Mouse (Mus musculus) forebrain, embryonic 16.5 days (tissue): Measurements from ENCODE around the gene Cntnap1. TPM values are rescaled to one million over a fixed set of nuclear protein-coding genes. Genes with fewer than 3 reads are reported as not detected.
A peak's percentile ranks its signal among the peaks of the same experiment; 100 is the strongest.

Experiments
- ATAC-seq: fragments of 200-750 bp; cut with Nextera tagmentation; 2 replicates; pipeline ENCODE4 v1.8.0; 2017; ENCODE audit warnings: mild to moderate bottlenecking, moderate library complexity
- H3K27ac ChIP-seq: fragments of 300-500 bp; sonication (generic); 2 replicates; pipeline ENCODE4 v1.5.1; 2014; ENCODE audit warnings: low read length, control low read depth
- H3K27me3 ChIP-seq: fragments of 300-500 bp; sonication (generic); replicated peaks from 2 replicates; pipeline ENCODE4 v1.6.1; 2014; ENCODE audit warnings: low read length; ENCODE audit not compliant: control insufficient read depth, insufficient read depth
- H3K36me3 ChIP-seq: fragments of 300-500 bp; sonication (generic); 2 replicates; pipeline ENCODE4 v1.6.1; 2014; ENCODE audit not compliant: control insufficient read depth, insufficient read depth
- H3K4me1 ChIP-seq: fragments of 300-500 bp; sonication (generic); replicated peaks from 2 replicates; pipeline ENCODE4 v1.6.1; 2014; ENCODE audit warnings: low read length; ENCODE audit not compliant: control insufficient read depth, insufficient read depth
- H3K4me2 ChIP-seq: fragments of 300-500 bp; sonication (generic); 2 replicates; pipeline ENCODE4 v1.6.1; 2014; ENCODE audit warnings: mild to moderate bottlenecking, low read length, control low read depth
- H3K4me3 ChIP-seq: fragments of 300-500 bp; sonication (generic); replicated peaks from 2 replicates; pipeline ENCODE4 v1.5.1; 2014; ENCODE audit warnings: mild to moderate bottlenecking, low read length, control low read depth
- H3K9ac ChIP-seq: fragments of 300-500 bp; sonication (generic); replicated peaks from 2 replicates; pipeline ENCODE4 v1.6.1; 2014; ENCODE audit warnings: low read depth, low read length, control low read depth
- H3K9me3 ChIP-seq: fragments of 300-500 bp; sonication (generic); 2 replicates; pipeline ENCODE4 v1.6.1; 2016; ENCODE audit warnings: low read length; ENCODE audit not compliant: control insufficient read depth
- WGBS: fragments of 180-500 bp; shearing (Covaris S2); extraction: QIAGEN DNeasy Blood & Tissue Kit; methylation state at CpG from one replicate; pipeline ENCODE4 v1.1.7; 2014; 5-methylcytosine and 5-hydroxymethylcytosine counted together
- polyA plus RNA-seq: library from polyadenylated mRNA; unstranded; fragments of >200 nt; fragmentation: Nextera tagmentation; extraction: Ambion mirVana; gene quantifications from 2 replicates; pipeline ENCODE4 v1.2.1, GENCODE M21; 2015

Gene Cntnap1
- polyA plus RNA-seq, 1 experiment from 2014 or later, result 1.5 TPM

DNA sequence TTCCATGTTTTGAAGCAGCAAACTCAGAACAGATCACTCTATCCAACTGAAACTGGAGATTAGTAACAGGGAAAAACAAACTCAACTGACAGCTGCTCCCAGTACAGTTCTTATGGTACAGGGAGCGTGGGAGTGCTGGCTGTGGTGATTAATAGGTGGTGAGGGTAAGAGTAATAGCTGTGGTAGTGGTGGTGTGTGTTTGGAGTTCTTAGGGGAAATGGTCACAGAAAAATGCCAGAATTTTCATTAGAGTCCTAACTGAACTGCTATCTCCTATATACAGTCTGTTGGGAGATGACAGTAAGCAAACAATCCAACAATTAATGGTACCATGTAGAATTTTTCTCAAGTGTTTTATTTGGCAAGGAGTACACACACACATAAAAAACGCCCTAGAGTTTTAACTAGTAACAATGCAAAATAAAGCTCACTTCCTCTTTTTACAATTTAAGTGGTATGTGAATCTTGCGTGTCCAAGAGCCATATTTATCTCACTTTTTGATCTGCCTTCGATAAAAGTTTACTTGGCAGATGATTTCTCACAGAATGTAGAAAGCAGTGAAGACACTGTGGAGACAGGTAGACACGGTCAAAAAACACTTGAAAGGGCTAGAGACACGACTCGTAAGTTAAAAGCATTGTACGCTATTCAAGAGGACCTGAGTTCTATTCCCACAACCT is 51.1 kb downstream of the Cntnap1 start:
- Histone ChIP-seq H3K4me3 (no peak overlapping the region), H3K9ac (no peak overlapping the region), H3K4me1 (peaks cover 9% of the 10 kb centered on the region), H3K9me3 (no peaks in the 10 kb centered on the region), H3K4me2 (no peak overlapping the region), H3K27me3 (no peaks in the 10 kb centered on the region), H3K27ac (no peak overlapping the region), H3K36me3 (peaks cover 5% of the 10 kb centered on the region)
- no peak for ATAC-seq
- 90% methylated on average over 8 of the region's 8 CpGs for WGBS

DNA sequence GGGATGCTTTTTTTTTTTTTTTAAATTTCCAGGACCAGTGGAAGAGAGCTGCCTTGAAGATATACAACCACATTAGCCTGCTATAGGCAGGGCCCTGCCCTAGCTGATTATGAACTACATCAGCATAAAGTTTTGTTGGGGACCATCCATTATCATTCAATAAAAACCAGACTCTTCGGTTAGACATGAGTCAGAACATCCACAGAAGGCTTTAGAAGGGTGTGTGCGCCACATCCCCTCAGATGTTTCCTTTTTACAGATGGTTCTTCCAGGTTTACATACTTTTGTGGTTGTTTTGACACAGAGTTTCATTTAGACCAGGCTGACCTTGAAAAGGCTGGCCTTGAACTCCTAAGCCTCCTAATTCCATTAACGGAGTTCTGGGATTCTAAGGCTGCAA is 54.0 kb downstream of the Cntnap1 start:
- Histone ChIP-seq H3K27ac (no peak overlapping the region), H3K9ac (no peak overlapping the region), H3K9me3 (no peaks in the 10 kb centered on the region), H3K36me3 (no peaks in the 10 kb centered on the region), H3K4me3 (no peak overlapping the region), H3K4me1 (peaks cover 10% of the 10 kb centered on the region), H3K27me3 (no peaks in the 10 kb centered on the region), H3K4me2 (no peak overlapping the region)
- WGBS, result 94% methylated on average over 3 of the region's 3 CpGs
- no peak for ATAC-seq

DNA sequence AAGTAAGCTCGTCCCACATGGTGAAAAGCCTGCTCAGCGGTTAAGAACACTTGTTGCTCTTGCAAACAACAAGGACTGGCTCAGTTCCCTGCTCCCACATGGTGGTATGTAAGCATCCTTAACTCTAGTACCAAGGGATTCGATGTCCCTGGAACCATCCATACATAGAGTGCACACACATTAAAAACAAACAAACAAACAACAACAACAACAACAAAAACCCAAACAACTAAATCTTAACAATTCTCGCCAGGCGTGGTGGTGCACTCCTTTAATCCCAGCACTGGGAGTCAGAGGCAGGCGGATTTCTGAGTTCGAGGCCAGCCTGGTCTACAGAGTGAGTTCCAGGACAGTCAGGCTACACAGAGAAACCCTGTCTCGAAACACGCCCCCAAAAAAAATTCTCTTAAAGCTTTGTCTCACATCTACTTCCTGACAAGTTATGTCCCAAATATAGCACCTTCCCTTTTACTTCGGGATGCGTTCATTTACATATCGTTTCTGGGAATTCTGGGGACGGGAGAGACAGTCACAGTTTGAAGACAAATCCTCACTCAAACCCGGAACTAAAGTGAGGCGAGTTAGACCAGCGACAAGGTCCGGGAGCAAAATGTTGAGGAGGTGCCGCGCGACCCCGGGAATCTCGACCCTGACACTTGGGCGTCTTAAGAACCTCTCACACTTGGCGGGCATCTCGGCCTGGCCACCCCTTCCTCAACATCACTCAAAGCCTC is 55.2 kb downstream of the Cntnap1 start:
- Histone ChIP-seq H3K36me3 (no peaks in the 10 kb centered on the region), H3K4me1 (peaks cover 21% of the 10 kb centered on the region), H3K9me3 (no peaks in the 10 kb centered on the region), H3K9ac (peak overlapping the region; percentile 87), H3K27me3 (no peaks in the 10 kb centered on the region), H3K4me2 (peak overlapping the region; percentile 92), H3K27ac (no peak overlapping the region; the same call in 1 of the 2 replicates), H3K4me3 (peak overlapping the region; percentile 88)
- WGBS, result 18% methylated on average over 25 of the region's 25 CpGs
- no peak; the same call in 1 of the 2 replicates for ATAC-seq

DNA sequence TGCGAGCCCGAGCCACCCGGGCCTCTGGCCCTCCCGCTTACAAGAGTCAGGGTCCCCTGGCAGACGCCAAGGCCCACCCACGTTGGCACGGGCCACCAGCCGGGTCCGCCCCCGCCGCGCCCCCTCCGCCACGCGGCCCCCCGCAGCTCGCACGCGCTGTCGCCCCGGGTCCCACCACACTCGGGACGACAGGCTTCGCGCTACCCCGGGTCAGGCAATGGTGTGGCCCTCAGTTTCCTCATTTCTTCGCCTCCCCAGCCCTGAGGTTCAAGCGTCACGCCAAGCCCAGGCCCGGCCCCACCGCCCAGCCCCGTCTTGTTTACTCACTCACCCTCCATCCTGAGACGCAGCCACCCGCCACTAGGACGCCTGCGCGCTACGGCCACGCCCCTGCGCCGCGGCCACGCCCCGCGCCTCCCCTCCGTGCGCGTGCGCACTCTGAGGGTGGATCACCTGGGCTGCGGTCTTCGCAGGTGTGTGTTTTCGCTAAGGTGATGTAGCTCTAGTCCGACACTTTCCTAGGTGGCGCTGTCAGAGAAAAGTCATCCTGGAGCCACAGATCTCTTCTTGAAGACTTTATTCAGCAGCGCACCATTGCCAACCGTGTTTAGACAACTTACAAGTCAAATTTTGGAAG is 55.9 kb downstream of the Cntnap1 start, which contains the start of gene Ezh1:
Ezh1 (minus strand) TSS at position 399 of the 637 bp plus-strand sequence.
- Histone ChIP-seq H3K27me3 (no peaks in the 10 kb centered on the region), H3K27ac (no peak within 1 kb of the TSS; the same call in 1 of the 2 replicates), H3K4me2 (peak within 1 kb of the TSS; percentile 92), H3K4me1 (peaks cover 28% of the 10 kb centered on the region), H3K9ac (peak within 1 kb of the TSS; percentile 87), H3K9me3 (no peaks in the 10 kb centered on the region), H3K36me3 (no peaks in the 10 kb centered on the region), H3K4me3 (peak within 1 kb of the TSS; percentile 88)
- WGBS, result 1% methylated on average over 51 of the region's 56 CpGs
- ATAC-seq, result peak; percentile 96

DNA sequence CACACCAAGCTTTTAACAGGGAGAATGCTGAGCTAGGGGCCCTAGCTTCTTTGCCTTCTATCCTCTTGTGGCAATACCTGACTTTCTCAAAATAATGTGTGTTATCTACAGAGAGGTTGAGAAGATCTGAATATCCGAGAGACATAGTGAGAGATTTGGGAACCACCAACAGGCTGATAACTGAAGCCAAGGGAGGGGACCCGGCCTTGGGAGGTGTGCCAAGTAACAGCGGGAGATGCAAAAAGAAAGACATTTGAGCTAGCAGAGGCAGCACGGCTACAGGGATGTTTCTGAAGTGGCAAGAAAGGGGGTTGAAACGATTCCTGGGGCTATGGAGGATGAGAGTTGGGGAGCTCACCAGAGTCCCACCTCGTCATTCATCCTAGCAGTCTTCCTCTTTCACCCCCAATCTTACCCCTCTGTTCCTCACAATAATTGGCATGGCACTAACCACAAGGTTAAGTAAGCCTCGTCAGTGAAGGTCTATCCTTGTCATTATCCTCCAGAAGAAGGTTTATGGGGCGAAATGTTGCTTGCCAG is 59.1 kb downstream of the Cntnap1 start:
- Histone ChIP-seq H3K9ac (no peak overlapping the region), H3K27ac (no peak overlapping the region; the same call in 1 of the 2 replicates)
- WGBS, result 26% methylated on average over 8 of the region's 8 CpGs

DNA sequence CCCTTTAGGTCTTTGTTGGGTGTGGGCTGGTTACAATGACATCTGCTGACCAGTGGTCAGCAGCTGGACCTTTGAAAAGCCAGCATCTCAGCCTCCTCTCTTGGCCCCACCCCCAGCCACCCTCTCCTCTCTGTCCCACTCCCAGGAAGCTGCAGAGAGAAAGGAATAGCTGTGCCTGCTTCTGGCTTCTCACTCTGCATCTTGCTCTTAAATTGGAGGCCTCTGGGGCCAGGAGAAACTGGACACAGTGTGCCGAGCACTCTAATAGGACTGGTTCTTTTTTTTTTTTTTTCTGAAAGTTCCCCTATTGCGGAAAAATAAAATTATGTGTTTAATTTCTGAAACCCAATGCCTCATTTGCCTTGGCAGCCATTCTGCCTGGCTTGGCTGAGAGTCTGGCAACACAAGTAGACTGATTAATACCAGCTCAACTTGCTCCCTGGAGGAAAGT is 59.8 kb downstream of the Cntnap1 start:
- Histone ChIP-seq H3K9me3 (no peaks in the 10 kb centered on the region), H3K4me3 (no peak overlapping the region), H3K4me2 (no peak overlapping the region; the same call in 1 of the 2 replicates), H3K27me3 (no peaks in the 10 kb centered on the region), H3K9ac (no peak overlapping the region), H3K27ac (peak overlapping the region; percentile 37), H3K36me3 (no peaks in the 10 kb centered on the region), H3K4me1 (peaks cover 26% of the 10 kb centered on the region)
- ATAC-seq, result no peak
- WGBS, result 26% methylated on average over 2 of the region's 2 CpGs

More for the DNA sequence above, 59.1 kb downstream of the Cntnap1 start:
- Histone ChIP-seq H3K9me3 (no peaks in the 10 kb centered on the region), H3K4me1 (peaks cover 28% of the 10 kb centered on the region), H3K4me3 (no peak overlapping the region), H3K27me3 (no peaks in the 10 kb centered on the region), H3K4me2 (no peak overlapping the region), H3K36me3 (no peaks in the 10 kb centered on the region)
- no peak for ATAC-seq

DNA sequence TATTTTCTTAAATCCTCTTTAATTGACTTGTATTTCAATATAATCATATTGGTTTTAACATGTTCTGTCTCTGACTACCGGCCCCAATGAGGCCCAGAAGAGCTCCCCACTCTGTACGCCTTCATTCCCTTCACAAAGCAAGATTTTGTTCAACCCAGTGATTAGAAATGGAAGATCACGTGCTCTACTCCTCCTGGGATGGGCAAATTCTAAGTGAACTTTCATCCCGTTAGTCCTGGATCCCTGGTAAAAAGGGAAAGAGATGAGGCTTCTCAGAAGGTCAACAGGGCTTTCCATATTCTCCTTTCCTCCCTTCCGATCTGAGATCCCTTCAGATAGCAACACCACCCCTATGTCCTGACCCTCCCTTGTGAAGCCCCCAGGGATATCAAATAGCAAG is 60.2 kb downstream of the Cntnap1 start:
- no peak overlapping the region for H3K4me2 ChIP-seq
- no peak for ATAC-seq
- 8% methylated on average over 5 of the region's 5 CpGs for WGBS

DNA sequence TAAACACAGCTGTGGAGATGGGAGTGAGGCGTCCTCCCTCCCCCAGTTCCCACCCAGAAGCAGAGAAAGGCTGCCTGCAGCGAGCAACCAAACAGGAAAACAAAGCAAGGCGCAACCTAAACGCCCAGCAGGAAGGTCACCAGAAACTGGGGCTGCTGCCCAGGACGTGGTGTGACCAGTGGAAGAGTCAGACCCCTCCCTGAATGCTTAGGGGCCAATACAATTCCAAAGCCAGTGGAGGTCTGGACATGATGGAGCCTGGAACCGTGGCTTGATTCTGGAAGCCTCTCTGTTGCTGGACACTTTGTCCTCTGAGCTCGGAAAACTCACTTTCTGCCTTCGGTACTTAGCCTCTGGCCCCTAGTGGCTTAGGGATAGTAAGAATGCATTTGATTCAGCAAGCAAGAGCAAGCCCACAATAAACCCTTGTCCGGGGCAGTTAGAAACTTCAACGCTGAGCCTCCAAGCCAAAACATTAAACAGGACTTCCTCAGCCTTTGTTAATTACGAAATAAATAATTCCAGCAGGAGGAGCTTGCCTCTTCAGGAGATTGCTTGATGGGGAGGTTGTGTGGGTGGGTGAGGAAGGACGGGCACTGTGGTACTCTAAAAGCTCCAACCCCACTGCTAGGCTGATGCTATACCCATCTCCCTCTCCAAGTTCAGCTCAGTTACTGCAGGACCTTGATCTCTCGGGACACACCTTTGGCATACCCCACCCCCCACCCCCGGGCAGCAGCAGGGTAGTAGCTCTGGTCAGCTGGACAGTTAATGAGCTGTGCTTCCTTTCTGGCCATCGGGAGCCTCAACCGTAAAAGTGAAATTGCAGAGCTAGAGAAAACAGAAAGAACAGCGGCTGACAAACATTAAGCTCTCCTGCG is 60.9 kb downstream of the Cntnap1 start:
- peak overlapping the region; percentile 16 for H3K27ac ChIP-seq
- H3K27me3 ChIP-seq, result no peaks in the 10 kb centered on the region
- H3K9ac ChIP-seq, result 0 out of 2 replicates have a peak overlapping the region, but pooled peaks have one; percentile 13
- H3K4me3 ChIP-seq, result no peak overlapping the region
- no peak for ATAC-seq
- H3K36me3 ChIP-seq, result no peaks in the 10 kb centered on the region
- peaks cover 20% of the 10 kb centered on the region for H3K4me1 ChIP-seq
- H3K9me3 ChIP-seq, result no peaks in the 10 kb centered on the region
- H3K4me2 ChIP-seq, result peak overlapping the region; percentile 9; the same call in 1 of the 2 replicates
- 12% methylated on average over 18 of the region's 18 CpGs for WGBS

More for the DNA sequence above, 60.2 kb downstream of the Cntnap1 start:
- H3K4me1 ChIP-seq, result peaks cover 22% of the 10 kb centered on the region
- H3K27me3 ChIP-seq, result no peaks in the 10 kb centered on the region
- peak overlapping the region; percentile 16 for H3K27ac ChIP-seq
- H3K4me3 ChIP-seq, result no peak overlapping the region
- no peaks in the 10 kb centered on the region for H3K36me3 ChIP-seq
- no peaks in the 10 kb centered on the region for H3K9me3 ChIP-seq
- 0 out of 2 replicates have a peak overlapping the region, but pooled peaks have one; percentile 13 for H3K9ac ChIP-seq
